Mouse (Mus musculus) heart, postnatal 0 days (tissue): ENCODE measurements around the gene Micu1.

ENCODE experiments used
- CTCF ChIP-seq: IDR thresholded peaks from 2 replicates; pipeline ENCODE4 v1.5.1; 2016; ENCODE audit warnings: antibody characterized with exemption, control low read depth, low read depth
- EP300 ChIP-seq: IDR thresholded peaks from 2 replicates; pipeline ENCODE4 v1.6.1; 2016; ENCODE audit warnings: antibody characterized with exemption, low read depth

DNA sequence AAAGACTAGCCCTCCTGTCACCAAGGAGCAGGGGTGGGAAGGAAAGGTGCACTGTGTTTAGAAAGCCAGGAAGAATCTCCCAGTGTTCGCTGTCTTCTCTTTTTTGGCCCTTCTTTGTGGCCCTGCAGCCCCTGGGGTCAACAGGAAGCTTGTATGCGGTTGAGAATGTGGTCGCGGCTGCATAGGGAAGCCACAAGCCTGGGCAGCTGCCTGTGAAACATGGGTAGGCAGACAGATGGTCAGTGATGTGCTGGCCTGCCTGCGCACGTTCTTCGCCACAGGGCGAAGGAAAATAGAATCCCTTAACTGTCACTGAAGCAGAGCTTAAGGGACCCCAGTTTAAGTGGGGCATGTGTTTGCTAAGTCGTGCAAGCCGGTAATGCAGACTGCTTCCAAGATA is 120.6 kb downstream of the Micu1 start:
- TF ChIP-seq CTCF: no peak
- TF ChIP-seq EP300: no peak
